Mouse (Mus musculus) spleen, embryonic (tissue): Measurements from ENCODE around the gene Zfhx2.

Source experiments
- CTCF ChIA-PET: fragments of 350-600 bp; sonication (Branson Sonifier 250); formaldehyde crosslinking; loops from one replicate; lab custom pipeline; 2022; lab: Charles Lee

Zfhx2 gene

DNA sequence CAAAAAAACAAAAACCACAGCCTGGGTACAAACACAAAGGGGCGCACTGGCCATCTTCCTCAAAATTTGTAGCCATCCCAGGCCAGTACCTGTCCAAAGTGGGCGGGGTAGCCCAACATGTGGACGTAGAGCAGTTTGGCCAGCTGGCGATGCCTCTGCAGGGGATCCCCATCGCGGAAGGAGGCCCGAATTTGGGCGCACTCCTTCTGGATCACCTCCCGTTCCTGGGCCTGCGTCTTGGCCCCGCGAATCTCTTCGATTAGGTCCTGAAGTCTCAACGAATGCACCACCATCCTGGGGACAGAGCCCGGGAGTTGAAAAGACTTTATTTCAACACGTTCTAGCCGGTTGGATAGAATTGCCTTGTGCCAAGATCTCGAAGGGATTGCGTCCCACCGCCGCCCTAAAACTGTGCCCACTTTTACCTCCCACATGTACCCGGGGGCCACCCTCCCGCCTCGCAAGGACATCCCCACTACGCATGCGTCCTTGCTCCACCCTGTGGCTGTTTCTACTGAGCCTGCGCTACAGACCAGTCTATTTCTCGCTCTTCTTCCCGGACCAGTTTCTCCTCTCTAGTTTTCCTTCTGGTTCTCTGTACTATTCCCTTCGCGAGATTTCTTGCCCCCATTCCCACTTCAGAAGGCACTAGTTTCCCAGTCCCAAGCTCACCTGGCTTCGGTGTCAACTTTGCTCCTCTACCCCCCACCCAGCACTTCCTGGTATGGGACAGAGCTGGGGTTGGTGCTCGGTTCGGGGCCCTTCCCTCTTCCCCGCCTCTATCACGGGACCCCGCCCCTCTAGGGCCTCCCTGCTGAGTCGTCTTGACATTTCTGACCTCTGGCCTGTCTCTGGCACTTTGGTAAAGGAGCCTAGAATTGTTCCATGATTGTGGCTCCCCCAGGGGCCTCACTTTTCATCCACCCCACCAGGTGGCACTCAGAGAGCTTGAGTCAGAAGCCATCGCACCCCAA lies 14.0 kb upstream of the Zfhx2 start, which contains the start of gene Ap1g2:
Gene Ap1g2 (minus strand): TSS at position 758 of the 974 bp plus-strand sequence.
- CTCF ChIA-PET: interaction anchor here (0.7 kb wide), 1 partner anchor 372 kb away, joined by 3 read pairs; the partner anchor contains the start of gene Dhrs4

DNA sequence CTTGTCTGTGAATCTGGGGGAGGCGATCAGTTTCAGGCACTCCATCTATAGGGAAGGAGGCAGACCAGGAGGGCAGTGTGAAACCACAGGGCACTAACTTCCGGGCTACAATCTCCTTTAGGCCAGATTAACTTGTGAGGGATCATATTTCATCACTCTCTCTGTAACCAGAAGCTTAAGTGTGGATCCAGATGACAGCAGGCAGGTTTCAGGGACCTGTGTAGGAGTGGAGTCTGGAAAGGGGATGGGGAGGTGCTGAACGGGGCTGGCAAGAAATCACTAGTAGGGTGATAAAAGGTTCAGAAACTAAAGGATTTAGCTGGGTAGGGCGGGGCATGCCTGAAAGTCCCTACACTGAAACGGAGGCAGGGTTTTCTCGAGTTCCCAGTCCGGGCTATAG lies 13.3 kb upstream of the Zfhx2 start:
- CTCF ChIA-PET: no interaction called here

DNA sequence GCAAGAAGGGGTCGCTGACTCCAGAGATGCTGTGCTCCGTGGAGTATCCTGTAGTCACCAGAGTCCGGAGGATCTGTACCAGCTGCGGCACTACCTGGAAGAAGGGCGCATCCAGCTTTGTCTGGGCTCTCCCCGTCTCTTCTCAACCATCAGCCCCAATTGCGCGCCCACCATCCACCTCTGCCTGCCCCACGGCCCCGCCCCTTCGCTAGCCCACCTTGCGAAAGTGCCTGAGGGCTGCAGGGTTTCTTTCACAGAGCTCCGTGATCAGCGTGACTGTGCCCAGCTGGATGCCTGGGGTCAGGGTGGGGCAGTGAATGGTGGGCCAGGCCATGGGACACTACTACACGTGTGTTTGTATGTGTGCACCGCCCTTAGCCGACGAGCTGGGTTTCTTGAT lies 12.2 kb upstream of the Zfhx2 start:
- CTCF ChIA-PET: interaction anchor here (0.7 kb wide), 1 partner anchor 21 kb away, joined by 4 read pairs; no protein-coding TSS in a partner anchor

- CTCF ChIA-PET: no interaction called here
Measured at GRCm38 (mm10) chr14:55102253-55102785, 10.2 kb upstream of the Zfhx2 start.

- CTCF ChIA-PET: no interaction called here
Measured at GRCm38 (mm10) chr14:55101592-55101991, 9.5 kb upstream of the Zfhx2 start.

GRCm38 (mm10) chr14:55098067-55098466 lies 5.9 kb upstream of the Zfhx2 start:
- CTCF ChIA-PET: interaction anchor here (0.6 kb wide), 1 partner anchor 31 kb away, joined by 4 read pairs; no protein-coding TSS in a partner anchor

- CTCF ChIA-PET: interaction anchor here (0.6 kb wide), 1 partner anchor 31 kb away, joined by 4 read pairs; no protein-coding TSS in a partner anchor
Measured at GRCm38 (mm10) chr14:55097646-55098045, 5.5 kb upstream of the Zfhx2 start.

DNA sequence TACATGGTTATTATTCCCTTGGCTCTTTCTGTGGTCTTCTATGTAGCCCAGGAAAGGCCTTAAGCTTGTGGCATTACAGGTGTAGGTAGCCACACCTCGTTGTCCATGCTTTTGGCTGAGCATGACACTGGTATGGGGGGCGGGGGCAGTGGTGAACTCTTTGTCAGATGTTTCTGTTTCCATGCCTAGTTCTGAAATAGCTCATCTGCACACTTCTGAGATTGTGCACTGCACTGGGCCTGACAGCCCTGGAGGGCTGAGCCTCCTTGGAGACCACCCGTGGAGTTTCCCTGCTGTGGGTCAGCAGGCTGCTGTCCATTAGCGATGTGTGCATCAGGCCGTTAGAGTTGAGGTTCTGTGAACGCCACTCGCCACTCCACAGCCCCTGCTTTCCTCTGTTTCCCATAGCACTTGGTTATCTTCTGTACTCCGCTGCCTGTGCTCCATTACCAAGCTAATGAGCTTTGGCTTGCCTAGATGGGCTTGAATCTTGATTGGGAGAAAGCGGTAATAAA lies 4.5 kb upstream of the Zfhx2 start:
- CTCF ChIA-PET: no interaction called here

DNA sequence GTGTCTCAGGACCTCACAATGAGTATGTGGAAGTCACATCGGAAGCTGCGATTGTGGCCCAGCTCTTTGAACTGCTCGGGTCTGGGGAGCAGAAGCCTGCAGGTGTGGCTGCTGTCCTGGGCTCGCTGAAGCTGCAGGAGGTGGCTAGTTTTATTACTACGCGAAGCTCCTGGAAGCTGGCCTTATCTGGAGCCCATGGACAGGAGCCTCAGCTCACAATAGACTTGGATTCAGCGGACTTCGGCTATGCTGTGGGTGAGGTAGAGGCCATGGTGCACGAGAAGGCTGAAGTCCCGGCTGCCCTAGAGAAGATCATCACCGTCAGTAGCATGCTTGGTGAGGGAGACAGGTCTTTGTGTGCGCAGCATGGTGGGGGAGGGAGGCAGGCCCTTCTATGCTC lies 3.5 kb upstream of the Zfhx2 start:
- CTCF ChIA-PET: no interaction called here

- CTCF ChIA-PET: no interaction called here
Measured at GRCm38 (mm10) chr14:55095263-55095662, 3.1 kb upstream of the Zfhx2 start.

GRCm38 (mm10) chr14:55094704-55095231 lies 2.6 kb upstream of the Zfhx2 start, which contains the start of gene Thtpa:
TSS of gene Thtpa (plus strand) at chr14:55094784.
- CTCF ChIA-PET: no interaction called here

DNA sequence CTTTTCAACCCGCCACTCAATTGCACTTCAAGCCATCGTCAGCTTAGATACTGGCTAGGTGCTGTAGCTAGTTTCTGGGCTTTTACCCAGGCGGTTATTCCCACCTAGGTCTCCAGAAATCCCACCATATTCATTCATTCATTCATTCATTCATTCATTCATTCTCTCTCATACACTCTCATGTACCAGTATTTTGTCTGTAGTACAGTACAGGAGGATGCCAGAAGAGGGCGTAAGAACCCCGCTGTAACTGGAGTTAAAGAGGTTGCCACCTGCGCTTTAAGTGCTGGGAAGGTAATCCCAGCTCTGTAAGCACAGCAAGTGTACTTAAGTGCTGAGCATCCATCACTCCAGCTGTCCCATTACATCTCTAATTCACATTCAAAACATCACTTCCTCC lies 1.8 kb upstream of the Zfhx2 start:
- CTCF ChIA-PET: no interaction called here

DNA sequence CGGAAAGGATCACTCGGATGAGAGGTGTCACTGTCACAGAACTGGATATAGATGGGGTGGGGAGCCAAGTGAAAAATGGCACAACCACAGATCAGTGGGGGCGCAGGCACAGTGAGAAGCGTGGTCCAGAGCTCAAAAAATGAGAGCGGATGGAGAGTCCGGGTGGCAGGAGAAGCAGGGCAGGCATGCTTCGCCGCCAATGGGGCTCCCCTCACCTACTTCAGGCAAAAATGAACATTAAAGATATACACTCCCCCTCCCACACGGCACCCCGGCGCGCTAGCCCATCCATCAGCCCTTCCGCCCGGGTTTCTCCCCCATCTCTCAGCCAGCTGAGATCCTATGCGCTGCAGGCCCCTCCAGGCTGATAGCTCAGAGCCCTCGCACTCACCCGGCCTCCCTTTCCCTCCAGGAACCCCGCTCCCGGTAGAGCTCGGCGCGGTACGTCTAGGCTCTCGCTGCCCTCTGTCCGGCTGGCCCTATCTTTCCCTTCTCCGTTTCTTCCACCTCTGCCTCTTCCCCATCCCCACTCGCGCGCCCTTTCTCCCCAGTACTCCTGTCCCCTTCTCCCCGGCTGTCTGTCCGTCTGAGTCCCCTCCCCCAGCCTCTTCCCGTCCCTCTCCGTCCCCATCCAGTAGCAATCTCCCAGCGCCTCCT lies 787 bp downstream of the Zfhx2 start:
- CTCF ChIA-PET: no interaction called here

GRCm38 (mm10) chr14:55089199-55089947 lies 2.8 kb downstream of the Zfhx2 start:
- CTCF ChIA-PET: no interaction called here

DNA sequence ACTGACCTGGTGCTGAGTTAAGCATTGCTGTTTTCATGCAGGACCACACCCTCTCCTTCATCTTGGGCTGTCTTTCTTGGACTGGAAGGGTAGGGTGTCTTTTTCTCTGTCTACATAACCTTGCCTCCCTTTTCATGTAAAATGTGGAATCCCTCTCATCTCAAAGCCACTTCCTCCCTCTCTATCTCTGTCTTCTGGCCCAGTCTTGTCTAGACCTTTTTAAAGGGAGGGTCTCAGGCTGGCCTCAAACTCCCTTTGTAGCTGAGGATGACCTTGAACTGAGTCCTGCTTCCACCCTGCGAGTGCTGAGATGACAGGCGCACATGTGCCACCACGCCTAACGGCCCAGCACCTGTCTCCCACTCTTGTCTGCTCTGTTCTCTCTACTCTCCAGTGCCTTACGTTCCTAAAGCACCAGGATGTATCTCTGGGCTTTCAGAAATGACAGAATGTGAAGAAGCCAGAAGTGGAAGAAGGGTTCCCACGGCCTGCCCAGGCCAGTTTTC lies 6.1 kb downstream of the Zfhx2 start:
- CTCF ChIA-PET: no interaction called here

DNA sequence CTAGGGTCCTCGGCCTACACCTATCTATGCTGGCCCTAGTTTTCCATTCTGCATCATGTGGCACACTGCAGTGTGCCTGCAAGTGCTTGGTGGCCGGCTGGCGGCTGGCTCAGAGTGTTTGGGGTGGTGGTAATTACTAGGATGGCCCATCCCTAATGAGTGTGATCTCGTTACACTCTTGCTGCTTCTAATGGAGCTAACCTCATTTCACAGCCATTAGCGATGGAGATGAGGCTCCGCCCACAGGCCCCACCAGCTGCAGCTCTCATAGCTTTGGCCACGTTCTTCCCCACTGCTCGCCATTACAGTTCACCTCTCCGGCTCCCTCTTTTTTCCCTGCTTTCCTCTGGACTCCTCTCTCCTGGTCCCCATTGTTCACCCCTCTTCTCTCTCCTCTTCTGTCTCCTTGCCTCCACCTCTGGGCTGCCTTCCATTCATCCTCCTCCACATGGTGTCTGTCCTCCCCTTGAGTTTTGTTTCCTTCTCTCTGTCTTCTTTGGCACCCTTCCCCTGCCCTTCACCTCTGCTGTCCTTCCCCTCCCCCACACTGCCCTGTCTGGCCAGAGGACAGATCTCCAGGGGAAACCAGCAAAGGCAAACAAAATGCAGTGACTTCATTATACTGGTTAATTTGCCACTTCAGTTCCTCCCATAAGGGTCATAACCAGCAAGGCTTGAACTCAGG lies 6.7 kb downstream of the Zfhx2 start:
- CTCF ChIA-PET: no interaction called here

- CTCF ChIA-PET: interaction anchor here (0.9 kb wide), 1 partner anchor 21 kb away, joined by 4 read pairs; no protein-coding TSS in a partner anchor
Measured at GRCm38 (mm10) chr14:55083481-55083880, 8.6 kb downstream of the Zfhx2 start.

- CTCF ChIA-PET: no interaction called here
Measured at GRCm38 (mm10) chr14:55081105-55081504, 11.0 kb downstream of the Zfhx2 start.

DNA sequence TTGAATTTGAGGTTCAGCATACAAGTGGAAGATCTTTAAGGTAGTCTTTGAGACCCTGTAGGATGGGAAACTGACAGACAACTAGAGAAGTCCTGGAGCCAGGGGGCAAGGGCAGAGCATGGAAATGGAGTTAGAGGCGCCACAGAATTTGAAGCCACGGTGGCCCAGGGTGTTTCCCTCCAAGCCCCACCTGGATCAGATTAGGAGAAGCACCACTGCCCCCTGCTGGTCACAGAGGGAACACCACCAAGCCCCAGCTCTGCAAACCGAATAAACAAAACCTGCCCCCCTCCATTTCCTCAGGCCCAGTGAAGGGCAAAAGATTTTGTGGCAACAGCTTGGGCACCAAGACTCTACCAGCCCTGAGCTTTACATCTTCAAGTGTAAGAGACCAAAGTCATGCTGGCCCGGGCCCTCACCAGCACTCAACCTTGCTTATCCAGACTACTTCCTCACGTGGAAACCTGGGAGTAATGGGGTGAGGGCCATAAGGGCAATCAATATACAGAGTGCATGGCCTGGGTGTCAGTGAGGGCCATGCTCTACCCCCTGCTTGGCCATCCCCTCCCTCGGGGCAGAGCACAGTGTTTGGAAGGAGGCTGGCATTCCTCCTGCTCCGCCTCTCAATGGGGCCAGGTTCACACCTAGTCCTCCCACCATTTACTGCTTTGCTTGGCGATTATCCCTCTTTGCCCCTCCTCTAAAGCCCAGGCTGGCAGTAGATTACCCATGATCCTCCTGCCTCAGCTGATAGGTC lies 12.7 kb downstream of the Zfhx2 start:
- CTCF ChIA-PET: interaction anchor here (0.6 to 0.9 kb wide), 3 partner anchors 21 to 57 kb away, joined by 3 to 5 read pairs (median 3); no protein-coding TSS in a partner anchor
